Mouse (Mus musculus): ENCODE results near the gene Gm20517. TPM values are rescaled to one million over a fixed set of nuclear protein-coding genes. Genes with fewer than 3 reads are reported as not detected.
"Not testable (repeated sequence)": the region's sequence is repeated elsewhere in the genome, so short reads cannot be mapped to it uniquely, and the experiment has no call there.

The Gm20517 gene
- polyA plus RNA-seq, 1 experiment from 2014 or later: 1.3 TPM

DNA sequence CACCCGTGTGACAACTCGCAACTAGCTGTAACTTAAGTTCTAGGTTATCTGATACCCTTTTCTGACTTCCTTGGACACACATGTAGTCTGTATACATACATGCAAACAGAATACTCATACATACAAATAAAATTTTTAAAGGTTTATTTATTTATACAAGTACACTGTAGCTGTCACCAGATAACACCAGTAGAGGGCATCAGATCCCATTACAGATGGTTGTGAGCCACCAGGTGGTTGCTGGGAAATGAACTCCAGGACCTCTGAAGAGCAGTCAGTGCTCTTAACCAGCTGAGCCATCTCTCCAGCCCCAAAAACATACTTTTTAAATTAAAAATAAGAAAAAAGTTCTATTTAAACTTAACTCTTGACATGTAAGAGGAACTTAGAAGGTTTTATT lies 31.6 kb downstream of the Gm20517 start:
- WGBS: 77% methylated on average over 2 of the region's 2 CpGs
- no peaks in the 10 kb centered on the region for H3K36me3 ChIP-seq (ENCODE audit: control insufficient read depth, insufficient read depth, low read length)
- no peak overlapping the region for H3K9ac ChIP-seq (ENCODE audit: low read length)
- DNase-seq (ENCODE audit: low spot score) (no peak), ATAC-seq (ENCODE audit: insufficient number of reproducible peaks, low FRiP score, low TSS enrichment, low read depth) (no peak)
- H3K27me3 ChIP-seq (ENCODE audit: control insufficient read depth, insufficient read depth, low read length): no peaks in the 10 kb centered on the region
- H3K9me3 ChIP-seq (ENCODE audit: control insufficient read depth, low read length): no peaks in the 10 kb centered on the region
- no peak overlapping the region for H3K27ac ChIP-seq (replicated peaks; ENCODE audit: low read depth, low read length)
- H3K4me2 ChIP-seq (ENCODE audit: low read depth, severe bottlenecking): no peak overlapping the region
- H3K4me1 ChIP-seq (ENCODE audit: control insufficient read depth, insufficient read depth, low read length): no peaks in the 10 kb centered on the region
- no peak overlapping the region for H3K4me3 ChIP-seq (ENCODE audit: low read depth, low read length)

DNA sequence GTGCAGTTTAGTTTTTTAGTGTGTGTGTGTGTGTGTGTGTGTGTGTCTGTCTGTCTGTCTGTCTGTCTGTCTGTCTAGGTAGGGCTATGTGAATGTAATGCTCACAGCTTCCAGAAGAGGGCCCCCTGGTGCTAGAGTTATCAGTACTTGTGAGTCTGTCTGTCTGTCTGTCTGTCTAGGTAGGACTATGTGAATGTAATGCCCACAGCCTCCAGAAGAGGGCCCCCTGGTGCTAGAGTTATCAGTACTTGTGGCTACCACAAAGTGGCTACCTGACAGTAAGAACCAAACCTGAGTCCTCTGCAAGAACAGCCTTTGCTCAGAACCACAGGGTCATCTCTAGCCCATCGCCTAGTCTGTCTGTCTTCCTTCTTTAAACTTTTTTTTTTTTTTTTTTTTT lies 35.3 kb downstream of the Gm20517 start:
- no peak overlapping the region for H3K27ac ChIP-seq (replicated peaks; ENCODE audit: low read depth, low read length)
- H3K9me3 ChIP-seq (ENCODE audit: control insufficient read depth, low read length): no peaks in the 10 kb centered on the region
- H3K4me2 ChIP-seq (ENCODE audit: low read depth, severe bottlenecking): no peak overlapping the region
- H3K4me1 ChIP-seq (ENCODE audit: control insufficient read depth, insufficient read depth, low read length): no peaks in the 10 kb centered on the region
- no peaks in the 10 kb centered on the region for H3K27me3 ChIP-seq (ENCODE audit: control insufficient read depth, insufficient read depth, low read length)
- no peak overlapping the region for H3K9ac ChIP-seq (ENCODE audit: low read length)
- no peak for ATAC-seq (ENCODE audit: insufficient number of reproducible peaks, low FRiP score, low TSS enrichment, low read depth)
- no peaks in the 10 kb centered on the region for H3K36me3 ChIP-seq (ENCODE audit: control insufficient read depth, insufficient read depth, low read length)
- peak; percentile 76 for DNase-seq (ENCODE audit: low spot score)
- WGBS: 58% methylated on average over 1 of the region's 1 CpGs
- H3K4me3 ChIP-seq (ENCODE audit: low read depth, low read length): no peak overlapping the region

DNA sequence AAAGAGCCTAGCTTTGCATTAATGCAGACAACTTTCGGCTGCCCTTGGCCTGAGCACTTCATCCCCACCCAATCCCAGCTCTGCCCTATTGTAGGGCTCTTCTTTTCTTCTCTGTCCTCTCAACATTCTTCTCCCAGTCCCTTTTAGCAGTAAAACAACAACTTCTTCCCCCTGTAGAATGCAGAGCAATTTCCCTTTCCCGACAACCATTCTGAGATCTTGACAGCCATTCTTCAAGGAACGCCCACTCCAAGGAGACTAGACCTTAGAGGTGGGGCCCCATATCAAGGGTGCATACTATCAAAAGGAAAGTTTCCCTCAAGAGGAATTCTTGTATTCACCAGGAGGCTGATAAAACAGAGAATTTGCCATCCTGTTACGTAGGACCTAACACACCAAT lies 37.6 kb downstream of the Gm20517 start:
- DNase-seq (ENCODE audit: low spot score): no peak
- H3K4me1 ChIP-seq (ENCODE audit: control insufficient read depth, insufficient read depth, low read length): no peaks in the 10 kb centered on the region
- no peak overlapping the region for H3K4me3 ChIP-seq (ENCODE audit: low read depth, low read length)
- H3K36me3 ChIP-seq (ENCODE audit: control insufficient read depth, insufficient read depth, low read length): no peaks in the 10 kb centered on the region
- no peak for ATAC-seq (ENCODE audit: insufficient number of reproducible peaks, low FRiP score, low TSS enrichment, low read depth)
- H3K27me3 ChIP-seq (ENCODE audit: control insufficient read depth, insufficient read depth, low read length): no peaks in the 10 kb centered on the region
- no peak overlapping the region for H3K27ac ChIP-seq (replicated peaks; ENCODE audit: low read depth, low read length)
- no peak overlapping the region for H3K9ac ChIP-seq (ENCODE audit: low read length)
- no peak overlapping the region for H3K4me2 ChIP-seq (ENCODE audit: low read depth, severe bottlenecking)
- no peaks in the 10 kb centered on the region for H3K9me3 ChIP-seq (ENCODE audit: control insufficient read depth, low read length)
- 77% methylated on average over 4 of the region's 4 CpGs for WGBS

DNA sequence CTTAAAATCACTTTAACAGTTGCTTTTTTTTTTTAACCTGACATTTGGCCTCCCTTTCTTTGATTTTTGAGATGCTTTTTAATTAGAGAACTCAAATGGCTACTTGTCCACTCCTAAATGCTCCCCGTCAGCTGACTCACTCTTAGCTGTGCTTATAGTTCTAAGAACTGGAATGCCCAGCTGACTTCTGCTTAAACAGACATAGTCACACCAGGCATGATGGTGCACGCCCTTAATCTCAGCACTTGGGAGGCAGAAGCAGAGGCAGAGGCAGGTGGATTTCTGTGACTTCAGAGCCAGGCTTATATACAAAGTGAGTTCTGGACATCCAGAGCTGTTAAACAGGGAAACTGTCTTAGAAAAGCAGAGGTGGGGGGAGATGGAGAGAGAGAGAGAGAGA lies 40.6 kb downstream of the Gm20517 start:
- no peaks in the 10 kb centered on the region for H3K9me3 ChIP-seq (ENCODE audit: control insufficient read depth, low read length)
- 90% methylated on average over 2 of the region's 2 CpGs for WGBS
- no peak overlapping the region for H3K4me2 ChIP-seq (ENCODE audit: low read depth, severe bottlenecking)
- H3K27me3 ChIP-seq (ENCODE audit: control insufficient read depth, insufficient read depth, low read length): no peaks in the 10 kb centered on the region
- no peak overlapping the region for H3K4me3 ChIP-seq (ENCODE audit: low read depth, low read length)
- no peaks in the 10 kb centered on the region for H3K4me1 ChIP-seq (ENCODE audit: control insufficient read depth, insufficient read depth, low read length)
- no peak overlapping the region for H3K9ac ChIP-seq (ENCODE audit: low read length)
- ATAC-seq (ENCODE audit: insufficient number of reproducible peaks, low FRiP score, low TSS enrichment, low read depth) (no peak), DNase-seq (ENCODE audit: low spot score) (no peak)
- H3K36me3 ChIP-seq (ENCODE audit: control insufficient read depth, insufficient read depth, low read length): no peaks in the 10 kb centered on the region
- H3K27ac ChIP-seq (replicated peaks; ENCODE audit: low read depth, low read length): no peak overlapping the region

DNA sequence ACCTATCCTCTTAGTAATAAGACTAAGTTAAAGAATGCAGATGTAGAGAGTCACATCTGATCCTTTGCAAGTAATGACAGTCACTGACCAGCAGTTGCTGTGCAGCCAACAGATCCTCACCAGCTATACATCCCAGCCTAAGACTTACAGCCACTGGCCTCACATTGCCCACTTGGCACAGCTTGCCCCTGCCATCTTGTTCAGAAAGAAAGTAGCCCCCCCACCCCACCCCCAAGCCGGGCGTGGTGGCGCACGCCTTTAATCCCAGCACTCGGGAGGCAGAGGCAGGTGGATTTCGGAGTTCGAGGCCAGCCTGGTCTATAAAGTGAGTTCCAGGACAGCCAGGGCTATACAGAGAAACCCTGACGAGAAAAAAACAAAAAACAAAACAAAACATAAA lies 43.0 kb downstream of the Gm20517 start:
- not testable (repeated sequence) for H3K36me3 ChIP-seq (ENCODE audit: control insufficient read depth, insufficient read depth, low read length); H3K4me3 ChIP-seq (ENCODE audit: low read depth, low read length); H3K27ac ChIP-seq (replicated peaks; ENCODE audit: low read depth, low read length); H3K4me2 ChIP-seq (ENCODE audit: low read depth, severe bottlenecking); H3K4me1 ChIP-seq (ENCODE audit: control insufficient read depth, insufficient read depth, low read length); H3K9ac ChIP-seq (ENCODE audit: low read length); DNase-seq (ENCODE audit: low spot score); H3K27me3 ChIP-seq (ENCODE audit: control insufficient read depth, insufficient read depth, low read length); ATAC-seq (ENCODE audit: insufficient number of reproducible peaks, low FRiP score, low TSS enrichment, low read depth); H3K9me3 ChIP-seq (ENCODE audit: control insufficient read depth, low read length)
- 93% methylated on average over 8 of the region's 8 CpGs for WGBS

DNA sequence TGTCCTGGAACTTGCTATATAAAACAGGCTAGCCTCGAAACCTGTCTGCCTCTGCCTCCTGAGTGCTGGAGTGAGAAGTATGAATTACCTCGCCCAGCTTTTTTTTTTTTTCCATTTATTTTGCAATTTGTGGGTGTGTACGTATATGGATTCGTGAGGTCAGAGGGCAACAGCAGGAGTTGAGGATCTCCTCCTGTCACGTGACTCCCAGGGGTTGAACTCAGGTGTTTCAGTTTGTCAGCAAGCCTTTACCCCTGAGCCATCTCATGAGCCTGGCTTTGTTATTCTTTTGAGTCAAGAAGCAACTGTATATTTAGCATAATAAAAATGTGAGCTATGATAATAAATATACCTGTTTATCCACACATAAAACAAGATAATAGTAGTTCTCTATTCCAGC lies 44.3 kb downstream of the Gm20517 start:
- 84% methylated on average over 5 of the region's 5 CpGs for WGBS
- Histone ChIP-seq H3K9me3 (ENCODE audit: control insufficient read depth, low read length) (no peaks in the 10 kb centered on the region), H3K4me3 (ENCODE audit: low read depth, low read length) (no peak overlapping the region), H3K27ac (replicated peaks; ENCODE audit: low read depth, low read length) (no peak overlapping the region), H3K9ac (ENCODE audit: low read length) (no peak overlapping the region), H3K36me3 (ENCODE audit: control insufficient read depth, insufficient read depth, low read length) (no peaks in the 10 kb centered on the region), H3K4me2 (ENCODE audit: low read depth, severe bottlenecking) (no peak overlapping the region), H3K27me3 (ENCODE audit: control insufficient read depth, insufficient read depth, low read length) (no peaks in the 10 kb centered on the region), H3K4me1 (ENCODE audit: control insufficient read depth, insufficient read depth, low read length) (no peaks in the 10 kb centered on the region)
- ATAC-seq (ENCODE audit: insufficient number of reproducible peaks, low FRiP score, low TSS enrichment, low read depth) (no peak), DNase-seq (ENCODE audit: low spot score) (no peak)

DNA sequence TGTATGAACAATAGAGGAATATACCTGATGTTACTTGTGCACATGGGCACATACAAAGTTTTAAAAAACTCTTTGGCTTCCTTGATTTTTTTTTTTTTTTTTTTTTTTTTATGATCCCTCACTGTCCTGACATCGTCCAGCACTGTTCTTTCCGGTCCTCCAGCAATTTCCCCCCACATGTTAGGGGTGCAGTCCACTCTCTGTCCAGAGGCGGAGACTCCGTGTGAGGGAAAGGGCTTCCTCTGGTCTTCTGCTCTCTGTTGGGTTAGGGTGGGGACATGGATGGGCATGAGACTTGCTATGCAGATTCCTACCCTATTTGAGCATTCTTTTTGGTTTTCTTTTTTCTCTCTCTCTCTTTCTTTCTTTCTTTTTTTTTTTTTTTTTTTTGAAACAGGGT lies 46.5 kb downstream of the Gm20517 start:
- no peak overlapping the region for H3K27ac ChIP-seq (replicated peaks; ENCODE audit: low read depth, low read length)
- H3K9me3 ChIP-seq (ENCODE audit: control insufficient read depth, low read length): no peaks in the 10 kb centered on the region
- ATAC-seq (ENCODE audit: insufficient number of reproducible peaks, low FRiP score, low TSS enrichment, low read depth) (no peak), DNase-seq (ENCODE audit: low spot score) (no peak)
- H3K36me3 ChIP-seq (ENCODE audit: control insufficient read depth, insufficient read depth, low read length): no peaks in the 10 kb centered on the region
- 84% methylated on average over 4 of the region's 4 CpGs for WGBS
- no peaks in the 10 kb centered on the region for H3K4me1 ChIP-seq (ENCODE audit: control insufficient read depth, insufficient read depth, low read length)
- H3K27me3 ChIP-seq (ENCODE audit: control insufficient read depth, insufficient read depth, low read length): no peaks in the 10 kb centered on the region
- H3K4me3 ChIP-seq (ENCODE audit: low read depth, low read length): no peak overlapping the region
- H3K4me2 ChIP-seq (ENCODE audit: low read depth, severe bottlenecking): no peak overlapping the region
- H3K9ac ChIP-seq (ENCODE audit: low read length): no peak overlapping the region

DNA sequence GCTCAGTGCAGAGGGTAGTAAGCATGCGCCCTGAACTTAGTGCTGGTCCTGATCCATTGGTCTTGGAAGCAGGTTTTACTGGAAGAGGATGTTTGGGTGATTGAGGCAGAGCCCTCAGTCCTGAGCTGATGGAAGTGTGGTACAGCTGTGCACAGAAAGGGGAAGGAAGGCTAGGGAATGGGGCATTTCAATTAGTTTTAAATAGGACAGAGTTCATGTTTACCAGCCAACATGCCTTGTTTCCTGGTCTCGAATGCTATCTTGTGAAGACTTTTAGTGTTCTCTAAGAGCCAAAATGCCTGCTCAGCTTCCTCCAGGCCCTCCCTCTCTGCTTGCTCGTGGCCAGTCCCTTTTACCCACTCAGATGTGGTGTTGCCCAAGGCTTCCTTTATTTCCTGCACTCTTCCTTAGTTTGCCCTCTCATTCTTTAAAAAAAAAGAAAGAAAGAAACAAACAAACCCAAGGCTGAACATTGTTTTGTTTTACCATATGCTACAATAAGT lies 47.4 kb downstream of the Gm20517 start:
- no peak overlapping the region for H3K4me3 ChIP-seq (ENCODE audit: low read depth, low read length)
- H3K9me3 ChIP-seq (ENCODE audit: control insufficient read depth, low read length): no peaks in the 10 kb centered on the region
- no peaks in the 10 kb centered on the region for H3K4me1 ChIP-seq (ENCODE audit: control insufficient read depth, insufficient read depth, low read length)
- H3K27me3 ChIP-seq (ENCODE audit: control insufficient read depth, insufficient read depth, low read length): no peaks in the 10 kb centered on the region
- H3K4me2 ChIP-seq (ENCODE audit: low read depth, severe bottlenecking): no peak overlapping the region
- ATAC-seq (ENCODE audit: insufficient number of reproducible peaks, low FRiP score, low TSS enrichment, low read depth): no peak
- H3K27ac ChIP-seq (replicated peaks; ENCODE audit: low read depth, low read length): no peak overlapping the region
- no peak overlapping the region for H3K9ac ChIP-seq (ENCODE audit: low read length)
- DNase-seq (ENCODE audit: low spot score): no peak
- WGBS: 84% methylated on average over 3 of the region's 3 CpGs
- no peaks in the 10 kb centered on the region for H3K36me3 ChIP-seq (ENCODE audit: control insufficient read depth, insufficient read depth, low read length)

DNA sequence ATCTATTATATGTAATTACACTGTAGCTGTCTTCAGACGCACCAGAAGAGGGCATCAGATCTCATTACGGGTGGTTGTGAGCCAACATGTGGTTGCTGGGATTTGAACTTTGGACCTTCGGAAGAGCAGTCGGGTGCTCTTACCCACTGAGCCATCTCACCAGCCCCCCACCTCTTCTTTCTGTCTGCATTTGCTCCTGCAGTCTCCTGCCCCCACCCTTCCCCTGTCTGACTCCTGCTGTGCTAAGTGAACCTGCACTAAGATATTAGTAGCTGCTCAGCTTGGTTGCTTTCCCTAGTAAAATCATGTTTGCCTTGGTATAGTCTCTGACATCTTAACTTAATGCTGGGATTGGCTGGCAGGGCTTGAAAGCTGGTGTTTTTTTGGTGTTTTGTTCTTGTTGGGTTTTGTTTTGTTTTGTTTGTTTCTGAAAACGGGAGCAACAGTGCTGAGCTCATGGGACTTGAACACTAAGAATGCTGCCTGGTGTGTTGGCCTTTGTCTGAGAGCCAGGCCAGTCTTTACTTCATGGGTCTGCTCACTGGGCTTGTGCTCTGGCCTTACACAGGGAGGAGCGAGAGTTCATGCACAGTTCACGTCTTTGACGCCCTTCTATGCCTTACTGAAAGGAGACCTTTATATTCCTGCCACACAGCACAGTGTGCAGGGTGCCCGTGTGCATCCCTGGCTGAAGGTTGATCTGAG lies 51.8 kb downstream of the Gm20517 start:
- Histone ChIP-seq H3K9me3 (ENCODE audit: control insufficient read depth, low read length) (no peaks in the 10 kb centered on the region), H3K9ac (ENCODE audit: low read length) (no peak overlapping the region), H3K4me1 (ENCODE audit: control insufficient read depth, insufficient read depth, low read length) (no peaks in the 10 kb centered on the region), H3K4me3 (ENCODE audit: low read depth, low read length) (no peak overlapping the region), H3K4me2 (ENCODE audit: low read depth, severe bottlenecking) (no peak overlapping the region), H3K27me3 (ENCODE audit: control insufficient read depth, insufficient read depth, low read length) (no peaks in the 10 kb centered on the region), H3K27ac (replicated peaks; ENCODE audit: low read depth, low read length) (no peak overlapping the region), H3K36me3 (ENCODE audit: control insufficient read depth, insufficient read depth, low read length) (no peaks in the 10 kb centered on the region)
- ATAC-seq (ENCODE audit: insufficient number of reproducible peaks, low FRiP score, low TSS enrichment, low read depth) (no peak), DNase-seq (ENCODE audit: low spot score) (no peak)
- WGBS: 72% methylated on average over 9 of the region's 9 CpGs

All from limb, embryonic 11.5 days (tissue).